Mouse (Mus musculus) liver, embryonic 15.5 days (tissue): Measurements from ENCODE around the gene Cacna1c. TPM values are rescaled to one million over a fixed set of nuclear protein-coding genes. Genes with fewer than 3 reads are reported as not detected.

Experiments used
- ATAC-seq: fragments of 200-750 bp; cut with Nextera tagmentation; 2 replicates; pipeline ENCODE4 v1.8.0; 2017; ENCODE audit warnings: moderate number of reproducible peaks, mild to moderate bottlenecking, moderate library complexity; ENCODE audit not compliant: insufficient read depth
- H3K27ac ChIP-seq: fragments of 300-500 bp; sonication (generic); replicated peaks from 2 replicates; pipeline ENCODE4 v1.5.1; 2015; ENCODE audit warnings: mild to moderate bottlenecking, inconsistent platforms
- H3K27me3 ChIP-seq: fragments of 300-500 bp; sonication (generic); 2 replicates; pipeline ENCODE4 v1.6.1; 2015; ENCODE audit warnings: mild to moderate bottlenecking, inconsistent platforms
- H3K36me3 ChIP-seq: fragments of 300-500 bp; sonication (generic); replicated peaks from 2 replicates; pipeline ENCODE4 v1.6.1; 2015; ENCODE audit warnings: moderate library complexity, mild to moderate bottlenecking, inconsistent platforms
- H3K4me1 ChIP-seq: fragments of 300-500 bp; sonication (generic); replicated peaks from 2 replicates; pipeline ENCODE4 v1.6.1; 2015; ENCODE audit warnings: inconsistent platforms
- H3K4me2 ChIP-seq: fragments of 300-500 bp; sonication (generic); 2 replicates; pipeline ENCODE4 v1.6.1; 2015; ENCODE audit warnings: moderate library complexity, mild to moderate bottlenecking, inconsistent platforms
- H3K4me3 ChIP-seq: fragments of 300-500 bp; sonication (generic); replicated peaks from 2 replicates; pipeline ENCODE4 v1.5.1; 2015; ENCODE audit warnings: mild to moderate bottlenecking, inconsistent platforms
- H3K9ac ChIP-seq: fragments of 300-500 bp; sonication (generic); 2 replicates; pipeline ENCODE4 v1.6.1; 2015; ENCODE audit warnings: moderate library complexity, mild to moderate bottlenecking, inconsistent platforms
- H3K9me3 ChIP-seq: fragments of 300-500 bp; sonication (generic); replicated peaks from 2 replicates; pipeline ENCODE4 v1.6.1; 2016; ENCODE audit warnings: inconsistent platforms
- WGBS: fragments of 180-500 bp; shearing (Covaris S2); methylation state at CpG from one replicate; pipeline ENCODE4 v1.1.7; 2015; ENCODE audit warnings: mixed read lengths; ENCODE audit not compliant: insufficient replicate concordance; 5-methylcytosine and 5-hydroxymethylcytosine counted together
- polyA plus RNA-seq: library from polyadenylated mRNA; unstranded; fragments of >200 nt; fragmentation: Nextera tagmentation; extraction: Ambion mirVana; gene quantifications from 2 replicates; pipeline ENCODE4 v1.2.1, GENCODE M21; 2015

The Cacna1c gene
- polyA plus RNA-seq, 1 experiment from 2014 or later, result 0.41 TPM

GRCm38 (mm10) chr6:118848640-118849039 lies 347.6 kb downstream of the Cacna1c start:
- 69% methylated on average over 2 of the region's 2 CpGs for WGBS
- Histone ChIP-seq H3K9me3 (no peaks in the 10 kb centered on the region), H3K36me3 (no peaks in the 10 kb centered on the region), H3K4me2 (no peak overlapping the region), H3K27ac (no peak overlapping the region), H3K27me3 (no peaks in the 10 kb centered on the region), H3K4me1 (peaks cover 25% of the 10 kb centered on the region), H3K9ac (no peak overlapping the region), H3K4me3 (no peak overlapping the region)
- no peak for ATAC-seq

- Histone ChIP-seq H3K36me3 (no peaks in the 10 kb centered on the region), H3K27me3 (no peaks in the 10 kb centered on the region), H3K4me1 (peaks cover 32% of the 10 kb centered on the region), H3K4me3 (no peak overlapping the region), H3K27ac (no peak overlapping the region), H3K9me3 (no peaks in the 10 kb centered on the region), H3K4me2 (no peak overlapping the region), H3K9ac (no peak overlapping the region)
- no peak for ATAC-seq
- 76% methylated on average over 13 of the region's 13 CpGs for whole genome bisulfite sequencing
Measured at GRCm38 (mm10) chr6:118847751-118848150, 348.5 kb downstream of the Cacna1c start.

GRCm38 (mm10) chr6:118845829-118846228 lies 350.4 kb downstream of the Cacna1c start:
- Histone ChIP-seq H3K27me3 (no peaks in the 10 kb centered on the region), H3K4me3 (no peak overlapping the region), H3K4me1 (peaks cover 35% of the 10 kb centered on the region), H3K4me2 (no peak overlapping the region), H3K9ac (no peak overlapping the region), H3K27ac (no peak overlapping the region), H3K36me3 (no peaks in the 10 kb centered on the region), H3K9me3 (no peaks in the 10 kb centered on the region)
- 26% methylated on average over 2 of the region's 2 CpGs for WGBS
- peak; percentile 65; the same call in 1 of the 2 replicates for ATAC-seq

GRCm38 (mm10) chr6:118845180-118845579 lies 351.0 kb downstream of the Cacna1c start:
- no peak overlapping the region for H3K9ac ChIP-seq
- ATAC-seq, result 0 out of 2 replicates have a peak, but pooled peaks have one; percentile 19
- H3K27me3 ChIP-seq, result no peaks in the 10 kb centered on the region
- no peak overlapping the region for H3K4me2 ChIP-seq
- WGBS, result 32% methylated on average over 6 of the region's 6 CpGs
- H3K36me3 ChIP-seq, result no peaks in the 10 kb centered on the region
- H3K4me3 ChIP-seq, result no peak overlapping the region
- H3K9me3 ChIP-seq, result no peaks in the 10 kb centered on the region
- H3K4me1 ChIP-seq, result peaks cover 35% of the 10 kb centered on the region
- no peak overlapping the region for H3K27ac ChIP-seq

GRCm38 (mm10) chr6:118843566-118843965 lies 352.7 kb downstream of the Cacna1c start:
- Histone ChIP-seq H3K4me3 (no peak overlapping the region), H3K9me3 (no peaks in the 10 kb centered on the region), H3K27ac (no peak overlapping the region), H3K36me3 (no peaks in the 10 kb centered on the region), H3K4me1 (peaks cover 51% of the 10 kb centered on the region), H3K4me2 (no peak overlapping the region), H3K9ac (no peak overlapping the region), H3K27me3 (no peaks in the 10 kb centered on the region)
- 37% methylated on average over 8 of the region's 8 CpGs for WGBS
- ATAC-seq, result peak; percentile 69

GRCm38 (mm10) chr6:118841892-118842291 lies 354.3 kb downstream of the Cacna1c start:
- Histone ChIP-seq H3K36me3 (no peaks in the 10 kb centered on the region), H3K4me1 (peaks cover 62% of the 10 kb centered on the region), H3K9me3 (no peaks in the 10 kb centered on the region), H3K4me3 (no peak overlapping the region), H3K4me2 (no peak overlapping the region), H3K9ac (no peak overlapping the region), H3K27me3 (no peaks in the 10 kb centered on the region), H3K27ac (no peak overlapping the region)
- no peak for ATAC-seq
- WGBS, result 87% methylated on average over 2 of the region's 2 CpGs

- Histone ChIP-seq H3K9me3 (no peaks in the 10 kb centered on the region), H3K4me1 (peaks cover 52% of the 10 kb centered on the region), H3K4me3 (no peak overlapping the region), H3K9ac (no peak overlapping the region), H3K4me2 (peak overlapping the region; percentile 49), H3K27ac (peak overlapping the region; percentile 14; the same call in 1 of the 2 replicates), H3K27me3 (no peaks in the 10 kb centered on the region), H3K36me3 (no peaks in the 10 kb centered on the region)
- ATAC-seq, result peak; percentile 61
- 22% methylated on average over 14 of the region's 14 CpGs for WGBS
Measured at GRCm38 (mm10) chr6:118838919-118839915, 357.0 kb downstream of the Cacna1c start.

GRCm38 (mm10) chr6:118836693-118837092 lies 359.5 kb downstream of the Cacna1c start:
- H3K27me3 ChIP-seq, result no peaks in the 10 kb centered on the region
- peaks cover 56% of the 10 kb centered on the region for H3K4me1 ChIP-seq
- ATAC-seq, result 0 out of 2 replicates have a peak, but pooled peaks have one; percentile 45
- no peak overlapping the region for H3K9ac ChIP-seq
- H3K9me3 ChIP-seq, result no peaks in the 10 kb centered on the region
- H3K4me2 ChIP-seq, result peak overlapping the region; percentile 4; the same call in 1 of the 2 replicates
- no peak overlapping the region for H3K4me3 ChIP-seq
- WGBS, result 22% methylated on average over 7 of the region's 7 CpGs
- no peak overlapping the region for H3K27ac ChIP-seq
- H3K36me3 ChIP-seq, result no peaks in the 10 kb centered on the region

- no peak overlapping the region for H3K4me2 ChIP-seq
- no peak overlapping the region for H3K27ac ChIP-seq
- H3K36me3 ChIP-seq, result no peaks in the 10 kb centered on the region
- WGBS, result 60% methylated on average over 8 of the region's 8 CpGs
- H3K27me3 ChIP-seq, result no peaks in the 10 kb centered on the region
- H3K9ac ChIP-seq, result no peak overlapping the region
- ATAC-seq, result no peak
- H3K4me1 ChIP-seq, result peaks cover 62% of the 10 kb centered on the region
- no peaks in the 10 kb centered on the region for H3K9me3 ChIP-seq
- no peak overlapping the region for H3K4me3 ChIP-seq
Measured at GRCm38 (mm10) chr6:118834046-118834445, 362.2 kb downstream of the Cacna1c start.

- ATAC-seq, result peak; percentile 64
- H3K4me3 ChIP-seq, result no peak overlapping the region
- H3K9me3 ChIP-seq, result no peaks in the 10 kb centered on the region
- WGBS, result 30% methylated on average over 7 of the region's 7 CpGs
- H3K9ac ChIP-seq, result no peak overlapping the region
- H3K27me3 ChIP-seq, result no peaks in the 10 kb centered on the region
- no peaks in the 10 kb centered on the region for H3K36me3 ChIP-seq
- H3K4me1 ChIP-seq, result peaks cover 52% of the 10 kb centered on the region
- no peak overlapping the region for H3K4me2 ChIP-seq
- H3K27ac ChIP-seq, result no peak overlapping the region; the same call in 1 of the 2 replicates
Measured at GRCm38 (mm10) chr6:118833049-118833448, 363.2 kb downstream of the Cacna1c start.

- Histone ChIP-seq H3K4me1 (peaks cover 49% of the 10 kb centered on the region), H3K27ac (no peak overlapping the region; the same call in 1 of the 2 replicates), H3K27me3 (no peaks in the 10 kb centered on the region), H3K4me2 (no peak overlapping the region), H3K36me3 (no peaks in the 10 kb centered on the region), H3K4me3 (no peak overlapping the region), H3K9me3 (no peaks in the 10 kb centered on the region), H3K9ac (no peak overlapping the region)
- ATAC-seq, result peak; percentile 56
- 41% methylated on average over 2 of the region's 2 CpGs for WGBS
Measured at GRCm38 (mm10) chr6:118832616-118833015, 363.6 kb downstream of the Cacna1c start.
